Mouse (Mus musculus) liver, postnatal 0 days (tissue): ENCODE results near the gene Slc46a3. TPM values are rescaled to one million over a fixed set of nuclear protein-coding genes. Genes with fewer than 3 reads are reported as not detected.

Source experiments
- ATAC-seq: fragments of 200-750 bp; cut with Nextera tagmentation; 2 replicates; pipeline ENCODE4 v1.8.0; 2017; ENCODE audit warnings: mild to moderate bottlenecking, moderate library complexity
- DNase-seq: peaks from one replicate; pipeline ENCODE4 v3.0.0-alpha.2; 2016
- H3K27ac ChIP-seq: fragments of 300-500 bp; sonication (generic); 2 replicates; pipeline ENCODE4 v1.5.1; 2014; ENCODE audit warnings: antibody characterized with exemption, moderate library complexity, mild to moderate bottlenecking, low read depth
- H3K27me3 ChIP-seq: fragments of 300-500 bp; sonication (generic); 2 replicates; pipeline ENCODE4 v1.6.1; 2014; ENCODE audit warnings: low read length, control low read depth, mixed read lengths; ENCODE audit not compliant: insufficient read depth
- H3K36me3 ChIP-seq: fragments of 300-500 bp; sonication (generic); replicated peaks from 2 replicates; pipeline ENCODE4 v1.6.1; 2014; ENCODE audit warnings: mild to moderate bottlenecking, control low read depth, low read length, moderate library complexity, mixed read lengths; ENCODE audit not compliant: insufficient read depth
- H3K4me1 ChIP-seq: fragments of 300-500 bp; sonication (generic); 2 replicates; pipeline ENCODE4 v1.6.1; 2014; ENCODE audit warnings: antibody characterized with exemption, mild to moderate bottlenecking, control low read depth; ENCODE audit not compliant: insufficient read depth
- H3K4me2 ChIP-seq: fragments of 300-500 bp; sonication (generic); 2 replicates; pipeline ENCODE4 v1.6.1; 2014; ENCODE audit warnings: low read depth, mild to moderate bottlenecking, low read length, moderate library complexity, mixed read lengths
- H3K4me3 ChIP-seq: fragments of 300-500 bp; sonication (generic); 2 replicates; pipeline ENCODE4 v1.5.1; 2014; ENCODE audit warnings: low read depth, low read length
- H3K9ac ChIP-seq: fragments of 300-500 bp; sonication (generic); replicated peaks from 2 replicates; pipeline ENCODE4 v1.6.1; 2014; ENCODE audit warnings: mild to moderate bottlenecking, moderate library complexity
- H3K9me3 ChIP-seq: fragments of 300-500 bp; sonication (generic); 2 replicates; pipeline ENCODE4 v1.6.1; 2016; ENCODE audit warnings: mild to moderate bottlenecking, control low read depth, low read length, mixed read lengths
- CTCF ChIP-seq: sonication (generic); IDR thresholded peaks from 2 replicates; pipeline ENCODE4 v1.5.1; 2016; ENCODE audit warnings: antibody characterized with exemption, low read depth
- EP300 ChIP-seq: IDR thresholded peaks from 2 replicates; pipeline ENCODE4 v1.6.1; 2016; ENCODE audit warnings: antibody characterized with exemption, low read depth, mild to moderate bottlenecking
- WGBS: fragments of 180-500 bp; shearing (Covaris S2); extraction: QIAGEN DNeasy Blood & Tissue Kit; methylation state at CpG from one replicate; pipeline ENCODE4 v1.1.7; 2014; ENCODE audit not compliant: insufficient replicate concordance; 5-methylcytosine and 5-hydroxymethylcytosine counted together
- polyA plus RNA-seq: library from polyadenylated mRNA; unstranded; fragments of >200 nt; fragmentation: Nextera tagmentation; extraction: Ambion mirVana; gene quantifications from 2 replicates; pipeline ENCODE4 v1.2.1, GENCODE M21; 2015

Gene Slc46a3
- polyA plus RNA-seq, 1 experiment from 2014 or later = 8.9 TPM

GRCm38 (mm10) chr5:147895436-147896198 lies 1.0 kb upstream of the Slc46a3 start:
- H3K36me3 ChIP-seq = no peaks in the 10 kb centered on the region
- 13% methylated on average over 16 of the region's 16 CpGs for WGBS
- H3K27me3 ChIP-seq = no peaks in the 10 kb centered on the region
- peak overlapping the region; percentile 79 for H3K4me2 ChIP-seq
- H3K27ac ChIP-seq = peak overlapping the region; percentile 41
- no peaks in the 10 kb centered on the region for H3K9me3 ChIP-seq
- DNase-seq (peak; percentile 41), ATAC-seq (no peak)
- TF ChIP-seq EP300 (no peak), CTCF (no peak)
- peak overlapping the region; percentile 22; the same call in 1 of the 2 replicates for H3K9ac ChIP-seq
- peaks cover 18% of the 10 kb centered on the region for H3K4me1 ChIP-seq
- H3K4me3 ChIP-seq = peak overlapping the region; percentile 75

GRCm38 (mm10) chr5:147893766-147894454 lies 705 bp downstream of the Slc46a3 start:
- peak overlapping the region; percentile 75 for H3K9ac ChIP-seq
- H3K4me1 ChIP-seq = peaks cover 18% of the 10 kb centered on the region
- ATAC-seq (peak; percentile 44), DNase-seq (peak; percentile 51)
- WGBS = 2% methylated on average over 25 of the region's 25 CpGs
- H3K4me2 ChIP-seq = peak overlapping the region; percentile 79
- H3K4me3 ChIP-seq = peak overlapping the region; percentile 75
- H3K27me3 ChIP-seq = no peaks in the 10 kb centered on the region
- H3K27ac ChIP-seq = peak overlapping the region; percentile 86
- TF ChIP-seq CTCF = no peak
- no peak for TF ChIP-seq EP300
- no peaks in the 10 kb centered on the region for H3K9me3 ChIP-seq
- H3K36me3 ChIP-seq = no peaks in the 10 kb centered on the region

- no peak for ATAC-seq
Measured at GRCm38 (mm10) chr5:147893143-147893542, 1.5 kb downstream of the Slc46a3 start.

GRCm38 (mm10) chr5:147892735-147893134 lies 1.9 kb downstream of the Slc46a3 start:
- Histone ChIP-seq H3K4me3 (peak overlapping the region; percentile 75; the same call in 1 of the 2 replicates), H3K27me3 (no peaks in the 10 kb centered on the region), H3K4me1 (peaks cover 24% of the 10 kb centered on the region), H3K4me2 (peak overlapping the region; percentile 79), H3K9me3 (no peaks in the 10 kb centered on the region), H3K27ac (peak overlapping the region; percentile 49; the same call in 1 of the 2 replicates), H3K36me3 (no peaks in the 10 kb centered on the region), H3K9ac (no peak overlapping the region)
- 49% methylated on average over 6 of the region's 6 CpGs for WGBS
- TF ChIP-seq EP300 (no peak), CTCF (no peak)
- ATAC-seq (no peak), DNase-seq (no peak)

More at GRCm38 (mm10) chr5:147893143-147893542, 1.5 kb downstream of the Slc46a3 start:
- no peak overlapping the region; the same call in 1 of the 2 replicates for H3K9ac ChIP-seq
- no peaks in the 10 kb centered on the region for H3K36me3 ChIP-seq
- peak; percentile 64 for TF ChIP-seq EP300
- TF ChIP-seq CTCF = no peak
- peak overlapping the region; percentile 79 for H3K4me2 ChIP-seq
- H3K4me3 ChIP-seq = peak overlapping the region; percentile 75
- DNase-seq = peak; percentile 40
- H3K27me3 ChIP-seq = no peaks in the 10 kb centered on the region
- peak overlapping the region; percentile 49 for H3K27ac ChIP-seq
- WGBS = 30% methylated on average over 9 of the region's 9 CpGs
- no peaks in the 10 kb centered on the region for H3K9me3 ChIP-seq
- H3K4me1 ChIP-seq = peaks cover 24% of the 10 kb centered on the region

- Histone ChIP-seq H3K4me3 (no peak overlapping the region), H3K4me1 (peaks cover 14% of the 10 kb centered on the region), H3K27me3 (no peaks in the 10 kb centered on the region), H3K9me3 (no peaks in the 10 kb centered on the region), H3K4me2 (peak overlapping the region; percentile 29), H3K27ac (peak overlapping the region; percentile 31; the same call in 1 of the 2 replicates), H3K36me3 (peaks cover 16% of the 10 kb centered on the region), H3K9ac (no peak overlapping the region)
- TF ChIP-seq CTCF (no peak), EP300 (peak; percentile 88)
- ATAC-seq = peak; percentile 92
- 48% methylated on average over 10 of the region's 12 CpGs for WGBS
- DNase-seq = no peak
Measured at GRCm38 (mm10) chr5:147888313-147889297, 6.0 kb downstream of the Slc46a3 start.
